Mouse (Mus musculus) lung, adult 2 months (tissue): ENCODE data around the gene Fgd2. TPM values are rescaled to one million over a fixed set of nuclear protein-coding genes. Genes with fewer than 3 reads are reported as not detected.
"Not testable (repeated sequence)": the region's sequence is repeated elsewhere in the genome, so short reads cannot be mapped to it uniquely, and the experiment has no call there.

Experiments
- DNase-seq: peaks from one replicate; pipeline ENCODE4 v3.0.0; 2022
- H3K4me1 ChIP-seq: fragments of 200-500 bp; 2 replicates; pipeline ENCODE4 v1.6.1; 2011; ENCODE audit warnings: low read length; ENCODE audit not compliant: control insufficient read depth, insufficient read depth
- H3K4me3 ChIP-seq: fragments of 200-500 bp; replicated peaks from 2 replicates; pipeline ENCODE3; 2011; ENCODE audit warnings: low read depth, mild to moderate bottlenecking, control low read depth, low read length; ENCODE audit errors: extremely low read depth
- CTCF ChIP-seq: fragments of 200-500 bp; IDR thresholded peaks from 2 replicates; pipeline ENCODE4 v1.5.1; 2011; ENCODE audit warnings: mild to moderate bottlenecking, low read length, control low read depth; ENCODE audit not compliant: insufficient read depth
- POLR2A ChIP-seq: fragments of 200-500 bp; IDR thresholded peaks from 2 replicates; pipeline ENCODE4 v1.6.1; 2011; ENCODE audit warnings: low read depth, mild to moderate bottlenecking, control low read depth, low read length, borderline replicate concordance; ENCODE audit errors: extremely low read depth
- WGBS: fragments of 180-500 bp; shearing (Covaris S2); methylation state at CpG from one replicate; pipeline ENCODE4 v1.1.7; 2018; 5-methylcytosine and 5-hydroxymethylcytosine counted together
- polyA plus RNA-seq: library from polyadenylated mRNA; depleted of rRNA; stranded (reverse); fragments of >200 nt; gene quantifications from 2 replicates; pipeline ENCODE4 v1.2.3, GENCODE M21; 2012; rRNA removed

Fgd2 gene
- polyA plus RNA-seq = 44.3 and 53.7 TPM in 2 replicates

DNA sequence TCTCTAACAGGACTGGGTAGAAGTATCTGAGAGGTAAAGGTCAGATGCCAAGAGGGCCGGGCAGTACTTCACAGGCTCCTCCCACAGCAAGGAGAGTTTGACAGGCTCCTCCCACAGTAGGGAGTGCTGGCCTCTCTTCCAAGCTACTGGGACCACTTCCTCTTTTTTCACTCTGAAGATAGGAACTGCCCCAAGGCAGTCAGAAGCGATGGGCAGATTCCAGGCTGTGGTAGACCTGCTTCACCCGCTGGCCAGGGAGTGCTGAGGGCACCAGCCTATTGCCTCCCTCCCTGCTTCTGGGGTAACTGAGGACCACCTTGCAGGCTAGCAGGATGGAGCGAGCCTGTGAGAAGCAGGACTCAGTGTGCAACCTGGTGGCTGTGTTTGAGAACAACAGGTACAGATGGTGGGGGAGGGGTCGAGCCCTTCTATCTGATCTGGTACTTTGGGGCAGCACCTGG lies at the start of gene Fgd2:
Gene Fgd2, plus strand, starts transcription at position 154 of the 461 bp plus-strand sequence.
- DNase-seq = peak; percentile 47
- TF ChIP-seq CTCF (no peak), POLR2A (no peak)
- WGBS = 26% methylated on average over 5 of the region's 5 CpGs
- peak within 1 kb of the TSS; percentile 40 for H3K4me3 ChIP-seq
- H3K4me1 ChIP-seq = peaks cover 5% of the 10 kb centered on the region; the same call in 1 of the 2 replicates

GRCm38 (mm10) chr17:29311602-29312001 lies 49.1 kb upstream of the Fgd2 start:
- 93% methylated on average over 8 of the region's 8 CpGs for WGBS

DNA sequence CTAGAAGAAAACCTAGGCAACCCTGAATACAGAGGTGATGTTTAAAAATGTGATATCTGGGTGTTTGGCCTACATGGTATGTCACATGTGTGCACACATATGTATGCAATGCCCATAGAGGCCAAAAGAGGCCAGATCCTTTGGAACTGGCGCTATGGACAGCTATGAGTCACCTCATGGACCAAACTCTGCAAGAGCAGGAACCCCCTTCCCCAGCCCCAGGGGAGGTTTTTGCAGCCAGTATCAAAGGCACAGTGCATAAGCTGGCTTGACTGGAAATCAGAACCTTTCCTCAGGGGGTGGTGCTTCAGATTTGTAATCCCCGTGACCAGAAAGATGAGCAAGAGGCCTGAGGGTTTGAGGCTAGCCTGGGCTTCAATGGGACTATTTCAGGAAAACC lies 48.6 kb upstream of the Fgd2 start:
- TF ChIP-seq CTCF (no peak), POLR2A (no peak)
- no peak overlapping the region for H3K4me3 ChIP-seq
- DNase-seq = no peak
- 94% methylated on average over 2 of the region's 2 CpGs for WGBS
- H3K4me1 ChIP-seq = no peaks in the 10 kb centered on the region

More at GRCm38 (mm10) chr17:29311602-29312001, 49.1 kb upstream of the Fgd2 start:
- no peak for TF ChIP-seq CTCF
- TF ChIP-seq POLR2A = no peak
- Histone ChIP-seq H3K4me3 (no peak overlapping the region), H3K4me1 (no peaks in the 10 kb centered on the region)
- no peak for DNase-seq

- DNase-seq = no peak
- Histone ChIP-seq H3K4me1 (no peaks in the 10 kb centered on the region), H3K4me3 (no peak overlapping the region)
- TF ChIP-seq CTCF = no peak
- no peak for TF ChIP-seq POLR2A
Observed at GRCm38 (mm10) chr17:29313300-29313699, 47.4 kb upstream of the Fgd2 start.

DNA sequence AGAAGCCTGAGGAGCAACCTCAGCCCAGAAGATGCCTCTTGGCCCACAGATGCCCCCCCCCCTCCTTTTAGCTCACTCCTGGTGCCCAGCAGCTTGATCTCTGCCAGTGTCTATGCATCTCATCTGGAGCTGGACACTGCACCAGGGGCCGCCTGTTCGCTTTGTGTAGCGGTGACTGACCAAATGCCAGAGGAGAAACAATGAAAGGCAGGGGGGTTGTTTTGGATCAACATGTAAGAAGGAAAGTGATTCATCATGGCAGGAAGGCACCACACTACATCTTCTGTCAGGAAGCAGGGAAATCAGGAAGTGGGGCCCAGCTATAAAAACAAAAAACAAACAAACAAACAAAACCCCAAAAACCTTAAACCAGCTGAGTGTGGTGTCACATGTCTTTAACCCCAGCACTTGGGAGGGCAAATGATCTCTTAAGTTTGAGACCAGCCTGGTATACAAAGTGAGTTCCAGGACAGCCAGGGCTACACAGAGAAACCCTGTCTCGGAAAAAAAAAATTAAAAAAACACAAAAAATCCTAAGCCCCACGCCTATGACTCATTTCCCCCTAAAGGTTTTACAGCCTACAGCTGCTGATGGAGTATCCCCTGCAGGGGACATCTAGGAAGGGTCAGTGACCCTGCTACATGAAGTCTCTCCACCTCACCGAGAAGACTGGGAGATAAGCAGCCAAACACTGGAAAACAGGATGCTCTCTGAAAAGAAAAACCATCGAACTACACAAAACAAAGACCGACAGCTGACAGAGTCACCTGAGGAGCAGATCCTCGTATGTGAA lies 44.8 kb upstream of the Fgd2 start:
- no peak for DNase-seq
- 44% methylated on average over 9 of the region's 9 CpGs for WGBS
- TF ChIP-seq CTCF (no peak), POLR2A (no peak)
- no peaks in the 10 kb centered on the region for H3K4me1 ChIP-seq
- no peak overlapping the region for H3K4me3 ChIP-seq

DNA sequence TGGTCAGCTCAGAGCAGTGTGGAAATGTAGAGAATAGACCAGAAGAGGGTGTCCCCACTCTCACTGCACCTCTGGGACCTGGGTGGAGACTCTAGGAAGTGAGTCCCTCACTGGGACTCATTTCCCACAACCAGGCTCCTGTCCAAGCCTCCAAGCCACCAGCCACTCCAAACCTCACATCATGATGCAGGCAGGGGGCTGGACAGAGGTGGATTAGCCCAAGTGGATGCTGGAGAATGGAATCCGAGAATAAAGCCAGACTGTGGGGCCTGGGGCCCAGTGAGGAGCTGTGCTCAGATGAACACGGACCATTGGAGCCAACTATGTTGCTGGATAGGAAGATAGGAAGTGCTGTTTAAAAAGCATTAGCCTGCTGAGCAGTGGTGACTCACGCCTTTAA lies 43.8 kb upstream of the Fgd2 start:
- 78% methylated on average over 3 of the region's 3 CpGs for WGBS
- Histone ChIP-seq H3K4me1 (no peaks in the 10 kb centered on the region), H3K4me3 (no peak overlapping the region)
- no peak for DNase-seq
- no peak for TF ChIP-seq CTCF
- no peak for TF ChIP-seq POLR2A

- H3K4me3 ChIP-seq, DNase-seq, H3K4me1 ChIP-seq: not testable (repeated sequence)
- 86% methylated on average over 3 of the region's 3 CpGs for WGBS
Observed at GRCm38 (mm10) chr17:29317380-29317779, 43.3 kb upstream of the Fgd2 start, which contains the start of gene Pi16. TSS of gene Pi16 (plus strand) at chr17:29317680.

GRCm38 (mm10) chr17:29318731-29319250 lies 41.9 kb upstream of the Fgd2 start:
- no peak for DNase-seq
- 69% methylated on average over 6 of the region's 6 CpGs for WGBS
- no peak for TF ChIP-seq POLR2A
- no peak for TF ChIP-seq CTCF
- Histone ChIP-seq H3K4me3 (no peak overlapping the region), H3K4me1 (no peaks in the 10 kb centered on the region)

DNA sequence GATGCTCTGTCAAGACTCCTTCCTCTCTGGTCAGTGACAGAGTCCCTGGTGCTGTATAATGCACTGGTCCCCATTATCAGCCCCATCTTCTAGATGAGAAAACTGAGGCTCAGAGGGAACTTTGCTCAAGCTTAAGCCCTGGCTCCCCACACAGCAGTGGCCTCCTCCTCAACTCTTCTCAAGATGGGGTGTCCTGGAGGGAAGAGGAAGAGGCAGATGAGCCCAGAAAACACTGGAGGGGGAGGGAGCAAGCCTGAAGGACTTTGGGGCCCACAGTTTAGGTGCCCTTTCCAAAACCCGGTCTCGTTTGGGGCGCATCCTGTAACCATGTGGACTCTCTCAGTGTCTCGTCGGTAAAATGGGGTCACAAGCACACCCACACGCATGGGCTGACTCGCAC lies 41.2 kb upstream of the Fgd2 start:
- H3K4me3 ChIP-seq = no peak overlapping the region
- TF ChIP-seq CTCF = no peak
- no peak for TF ChIP-seq POLR2A
- H3K4me1 ChIP-seq = no peaks in the 10 kb centered on the region
- no peak for DNase-seq
- 82% methylated on average over 7 of the region's 7 CpGs for WGBS

GRCm38 (mm10) chr17:29319881-29320639 lies 40.7 kb upstream of the Fgd2 start:
- no peaks in the 10 kb centered on the region for H3K4me1 ChIP-seq
- no peak overlapping the region for H3K4me3 ChIP-seq
- DNase-seq = no peak
- WGBS = 48% methylated on average over 8 of the region's 8 CpGs
- TF ChIP-seq CTCF = no peak
- TF ChIP-seq POLR2A = no peak
